Mouse (Mus musculus) kidney, adult 2 months (tissue): ENCODE measurements at regions not wholly inside any gene's neighbourhood (a gene's known extent, or its start where the extent isn't known, plus 50 kb on each side); places are given as distances from the start of the nearest gene placed in this dataset.

Source experiments
- CTCF ChIP-seq: fragments of 200-500 bp; conservative IDR thresholded peaks from 2 replicates; pipeline ENCODE4 v1.5.1; 2011; ENCODE audit warnings: low read depth, mild to moderate bottlenecking, control low read depth, low read length, moderate library complexity, mixed read lengths; ENCODE audit not compliant: insufficient read depth, insufficient read length
- POLR2A ChIP-seq: fragments of 200-500 bp; IDR thresholded peaks from one replicate; pipeline ENCODE4 v1.6.1; 2011; ENCODE audit warnings: low read depth, low read length, control low read depth

- TF ChIP-seq CTCF (no peak), POLR2A (no peak)
Measured at GRCm38 (mm10) chr6:67163947-67164346, 74.0 kb upstream of the Serbp1 start.
